Mouse (Mus musculus) liver (tissue): ENCODE measurements around the gene Gm34653.
"Not testable (repeated sequence)": the region's sequence is repeated elsewhere in the genome, so short reads cannot be mapped to it uniquely, and the experiment has no call there.

Experiments
- DNase-seq: peaks from one replicate; pipeline ENCODE4 v3.0.0-alpha.2; 2020; ENCODE audit warnings: mixed read lengths

Gm34653 gene

DNA sequence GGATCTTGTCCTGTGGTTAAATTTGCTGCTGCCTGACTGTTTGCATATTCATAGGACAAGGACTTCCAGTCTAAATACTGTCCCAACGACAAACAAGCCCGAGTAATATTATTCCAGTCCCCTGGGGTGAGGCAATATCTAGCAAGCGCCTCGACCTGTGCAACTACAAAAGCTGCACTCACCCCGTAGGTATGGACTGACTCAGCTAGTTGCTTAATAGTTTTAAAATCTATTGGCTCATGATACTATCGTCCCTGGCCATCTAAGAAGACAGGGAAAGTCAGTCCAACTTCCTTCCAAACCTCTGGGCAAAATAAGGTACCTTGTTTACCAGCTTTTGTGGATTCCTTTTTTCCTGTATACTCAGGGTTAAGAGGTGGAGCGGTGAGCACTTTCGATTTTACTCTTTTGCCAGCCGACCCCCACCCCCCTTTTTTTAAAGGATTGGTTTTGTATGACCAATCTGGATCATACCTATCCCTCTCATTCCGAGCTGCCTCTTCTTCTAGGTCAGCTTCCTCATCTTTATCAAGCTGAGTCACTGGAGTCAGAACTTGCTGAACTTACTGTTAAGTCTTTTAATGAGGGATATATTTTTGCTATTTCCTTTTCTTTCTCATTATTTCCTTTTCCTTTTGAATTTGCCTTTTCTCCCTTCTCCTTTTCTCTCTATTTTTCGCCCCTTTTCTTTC lies at the start of gene Gm34653:
Gene Gm34653, plus strand, starts transcription at position 242 of the 692 bp plus-strand sequence.
- not testable (repeated sequence) for DNase-seq

DNA sequence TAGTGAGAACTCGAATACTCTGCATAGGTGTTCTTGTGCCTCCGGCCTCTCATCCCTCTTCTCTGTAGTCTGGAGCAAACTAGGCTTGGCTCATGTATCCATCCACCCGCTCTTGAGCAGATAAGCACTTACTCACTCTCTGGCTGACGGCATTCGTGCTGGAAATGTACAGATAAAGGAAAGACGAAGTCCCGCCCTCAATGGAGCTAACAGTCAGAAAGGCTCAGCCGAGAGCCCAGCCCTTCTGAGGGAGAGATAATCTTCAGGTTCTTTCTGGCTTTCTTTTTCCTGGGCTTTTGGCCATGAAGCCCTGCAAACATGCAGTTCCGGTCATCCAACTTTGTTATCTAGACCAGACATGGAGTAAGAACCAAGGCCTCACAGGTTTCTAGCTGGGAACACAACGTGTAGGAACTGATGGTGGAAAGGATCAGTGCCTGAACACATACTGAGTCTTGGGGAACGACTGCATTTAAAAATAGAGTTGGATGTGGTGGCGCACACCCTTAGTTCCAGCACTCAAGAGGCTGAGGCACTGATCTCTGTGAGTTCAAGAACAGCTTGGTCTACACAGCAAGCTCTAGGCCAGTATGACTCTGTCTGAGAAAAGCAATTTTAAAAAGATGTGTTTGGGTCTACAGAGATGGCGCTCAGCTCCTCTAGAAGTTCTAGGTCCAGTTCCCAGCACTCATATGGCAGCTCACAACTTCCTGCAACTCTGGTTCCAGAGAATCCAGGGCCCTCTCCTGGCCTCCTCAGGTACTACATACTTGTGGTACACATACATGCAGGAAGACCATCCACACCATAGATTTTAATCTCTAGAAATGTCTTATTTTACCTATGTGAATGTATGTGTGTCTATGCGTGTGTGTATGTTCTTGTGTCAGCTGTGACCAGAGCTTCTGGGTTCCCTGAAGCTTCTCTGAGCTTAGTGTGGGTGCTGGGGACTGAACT lies 49.5 kb upstream of the Gm34653 start:
- DNase-seq = peak; percentile 90

DNA sequence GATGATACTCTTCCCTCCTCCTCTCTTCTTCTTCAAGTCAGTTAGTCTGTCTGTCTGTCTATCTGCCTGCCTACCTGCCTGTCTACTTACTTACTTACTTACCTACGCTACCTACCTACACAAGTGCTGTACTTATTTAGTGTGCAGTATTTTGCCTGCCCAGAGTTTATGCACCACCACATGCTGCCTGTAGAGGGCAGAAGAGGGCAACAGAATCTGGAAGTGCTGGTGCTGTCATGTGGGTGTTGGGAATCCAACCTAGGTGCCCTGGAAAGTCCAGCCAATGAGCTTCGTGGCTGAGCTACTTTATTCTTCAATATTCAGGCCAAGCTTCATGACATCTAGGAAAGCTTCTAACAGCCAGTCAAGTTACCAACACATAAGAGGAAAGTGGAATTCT lies 48.7 kb upstream of the Gm34653 start:
- peak; percentile 81 for DNase-seq

DNA sequence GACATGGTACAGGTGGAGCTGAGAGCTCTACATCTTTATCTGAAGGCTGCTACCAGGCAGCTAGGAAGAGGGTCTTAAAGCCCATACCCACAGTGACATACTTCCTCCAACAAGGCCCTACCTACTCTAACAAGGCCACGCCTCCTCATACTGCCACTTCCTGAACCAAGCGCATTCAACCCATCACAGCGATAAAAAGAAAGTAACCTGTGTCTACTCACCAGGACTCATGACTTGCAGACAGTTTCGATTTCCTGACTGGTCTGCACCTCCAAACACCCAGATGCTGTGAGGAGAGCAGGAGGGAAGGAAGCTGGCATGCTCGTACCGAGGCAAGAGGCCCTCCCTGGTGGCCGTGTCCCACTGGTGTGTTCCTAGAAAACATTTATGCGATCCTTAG lies 42.5 kb upstream of the Gm34653 start:
- no peak for DNase-seq

DNA sequence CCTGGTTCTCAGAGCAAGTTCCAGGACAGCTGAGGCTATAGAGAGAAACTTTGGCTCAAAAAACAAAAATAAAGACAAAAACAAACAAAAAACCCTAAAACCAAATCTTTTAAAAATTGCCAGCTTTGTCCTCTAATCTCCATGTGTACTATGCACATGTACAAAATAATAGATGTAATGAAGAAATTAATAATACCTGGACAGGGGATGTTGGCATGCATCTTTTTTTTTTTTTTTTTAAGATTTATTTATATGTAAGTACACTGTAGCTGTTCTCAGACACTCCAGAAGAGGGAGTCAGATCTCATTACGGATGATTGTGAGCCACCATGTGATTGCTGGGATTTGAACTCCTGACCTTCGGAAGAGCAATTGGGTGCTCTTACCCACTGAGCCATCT lies 40.3 kb upstream of the Gm34653 start:
- not testable (repeated sequence) for DNase-seq

DNA sequence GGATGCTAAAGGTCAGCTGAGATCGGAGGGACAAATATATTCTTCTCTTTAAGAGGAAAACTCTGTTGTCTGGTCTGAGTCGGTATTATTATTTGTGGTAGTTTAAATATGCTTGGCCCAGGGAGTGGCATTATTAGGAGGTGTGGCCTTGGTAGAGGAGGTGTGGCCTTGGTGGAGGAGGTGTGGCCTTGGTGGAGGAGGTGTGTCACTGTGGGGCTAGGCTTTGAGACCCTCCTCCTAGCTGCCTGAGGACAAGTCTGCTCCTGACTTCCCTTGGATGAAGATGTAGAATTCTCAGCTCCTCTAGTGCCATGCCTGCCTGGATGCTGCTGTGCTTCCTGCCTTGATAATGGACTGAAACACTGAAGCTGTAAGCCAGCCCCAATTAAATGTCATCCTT lies 38.3 kb upstream of the Gm34653 start:
- DNase-seq = no peak

DNA sequence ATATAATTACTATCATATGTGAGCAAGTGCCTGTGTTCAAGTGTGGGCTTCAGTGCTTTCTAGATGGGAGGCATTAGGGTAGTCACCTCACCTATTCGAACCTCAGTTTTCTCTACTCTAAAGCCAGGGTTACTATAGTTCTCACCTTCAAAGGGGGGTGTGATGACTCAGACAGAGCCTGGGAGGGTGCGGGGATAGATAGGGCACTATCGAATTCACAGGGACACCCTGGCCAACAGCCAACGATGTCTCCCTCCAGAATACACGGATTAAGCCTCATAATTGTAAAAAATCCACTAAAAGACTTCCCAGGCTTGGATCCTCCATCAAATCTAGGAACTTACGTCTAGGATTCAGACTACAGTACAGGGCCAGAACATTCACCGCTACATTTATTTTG lies 37.4 kb upstream of the Gm34653 start:
- no peak for DNase-seq

DNA sequence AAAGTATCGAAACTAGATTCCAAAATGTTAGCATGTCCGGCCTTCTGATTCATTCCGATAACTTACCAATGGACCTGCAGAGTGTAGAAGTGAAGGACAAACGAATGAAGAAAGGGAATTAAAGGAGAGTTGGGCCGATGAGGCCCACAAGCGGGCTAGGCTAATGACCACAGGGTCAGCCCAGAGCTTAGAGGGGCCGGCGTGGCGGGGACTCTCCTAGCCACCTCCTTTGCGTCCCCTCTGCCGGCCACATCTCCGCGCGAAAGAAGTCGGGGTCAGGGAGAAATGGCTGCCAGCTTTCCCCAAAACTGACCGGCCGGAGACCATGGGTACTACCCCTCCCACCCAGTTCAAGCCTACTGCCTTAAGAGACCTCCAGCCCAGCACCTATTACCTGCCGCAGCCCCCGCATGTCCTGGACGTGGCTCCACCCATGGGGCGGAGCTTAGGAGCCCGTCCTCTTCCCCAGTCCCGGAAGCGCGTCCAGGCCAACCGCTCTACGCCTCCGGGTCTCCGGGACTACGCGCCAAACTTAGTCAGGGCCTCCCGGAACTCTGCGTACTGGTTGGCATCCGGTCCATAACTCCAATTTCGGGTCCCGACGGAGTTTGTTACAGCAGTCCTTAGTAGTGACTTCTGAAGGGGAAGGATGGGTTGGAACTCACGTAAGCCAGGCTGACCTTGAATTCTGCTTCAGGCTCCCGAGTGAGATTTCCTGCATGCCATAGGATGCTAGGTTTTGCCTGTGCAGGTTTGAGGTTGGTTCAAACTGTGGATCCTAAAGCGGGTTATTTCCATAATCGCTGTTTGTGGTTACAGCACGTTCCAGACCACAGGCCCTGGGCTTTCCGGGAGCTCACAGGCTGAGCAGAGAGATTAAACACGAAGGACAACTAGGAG lies 33.2 kb upstream of the Gm34653 start, which contains the start of gene Rabepk:
Gene Rabepk, minus strand, starts transcription at position 556 of the 900 bp plus-strand sequence.
- peak; percentile 94 for DNase-seq

DNA sequence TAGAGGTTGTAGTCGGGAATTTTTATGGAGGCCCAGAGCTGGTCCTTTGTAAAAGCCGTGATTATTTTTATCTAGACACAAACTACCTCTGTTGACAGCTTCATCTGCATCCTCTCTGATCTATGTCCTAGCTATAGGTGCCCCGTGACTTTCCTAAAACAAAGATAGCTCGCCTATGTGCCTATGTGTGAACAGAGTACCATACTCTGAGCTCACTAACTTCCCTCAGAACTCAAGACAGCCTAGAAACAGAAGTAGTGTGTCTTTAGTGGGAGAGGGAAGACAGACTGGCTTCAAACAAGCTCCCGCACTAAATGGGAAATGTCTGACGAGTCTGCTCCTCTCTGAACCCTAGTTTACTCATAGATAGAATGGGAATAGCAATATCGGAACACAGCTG lies 32.4 kb upstream of the Gm34653 start:
- no peak for DNase-seq

DNA sequence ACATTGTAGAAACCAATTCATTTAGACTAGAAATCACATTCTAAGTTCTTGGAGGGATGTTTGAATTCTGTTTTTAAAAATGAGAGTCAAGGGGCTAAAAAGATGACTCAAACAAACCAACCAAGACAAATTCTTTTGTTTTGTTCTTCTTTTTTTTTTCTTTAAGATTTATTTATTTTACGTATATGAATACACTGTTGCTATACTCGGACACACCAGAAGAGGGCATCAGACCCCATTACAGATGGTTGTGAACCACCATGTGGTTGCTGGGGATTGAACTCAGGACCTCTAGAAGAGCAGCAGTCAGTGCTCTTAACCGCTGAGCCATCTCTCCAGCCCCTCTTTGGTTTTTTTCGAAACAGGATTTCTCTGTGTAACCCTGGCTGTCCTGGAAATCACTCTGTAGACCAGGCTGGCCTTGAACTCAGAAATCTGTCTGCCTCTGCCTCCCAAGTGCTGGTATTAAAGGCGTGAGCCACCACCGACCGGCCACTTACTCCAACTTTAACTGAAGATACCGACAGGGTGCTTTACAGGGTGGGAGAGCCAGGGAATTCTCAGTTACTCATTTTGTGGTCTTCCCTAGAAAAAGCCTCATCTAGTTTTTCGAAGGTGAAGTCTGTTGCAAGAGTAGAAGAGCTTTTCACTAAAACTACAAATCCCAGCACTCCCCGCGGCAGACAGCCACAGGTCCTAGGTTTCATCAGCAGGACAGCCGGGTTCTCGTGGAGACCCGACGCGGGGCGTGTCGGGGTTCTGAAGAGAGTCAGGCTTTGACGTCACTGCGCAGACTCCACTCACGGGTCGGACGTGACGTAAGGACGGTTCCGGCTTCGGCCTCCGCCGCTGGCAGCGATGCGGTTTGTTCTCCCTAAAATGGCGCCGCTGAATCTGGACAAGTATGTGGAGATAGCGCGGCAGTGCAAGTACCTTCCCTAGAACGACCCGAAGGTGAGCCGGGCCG lies 31.0 kb upstream of the Gm34653 start:
- peak; percentile 98 for DNase-seq

DNA sequence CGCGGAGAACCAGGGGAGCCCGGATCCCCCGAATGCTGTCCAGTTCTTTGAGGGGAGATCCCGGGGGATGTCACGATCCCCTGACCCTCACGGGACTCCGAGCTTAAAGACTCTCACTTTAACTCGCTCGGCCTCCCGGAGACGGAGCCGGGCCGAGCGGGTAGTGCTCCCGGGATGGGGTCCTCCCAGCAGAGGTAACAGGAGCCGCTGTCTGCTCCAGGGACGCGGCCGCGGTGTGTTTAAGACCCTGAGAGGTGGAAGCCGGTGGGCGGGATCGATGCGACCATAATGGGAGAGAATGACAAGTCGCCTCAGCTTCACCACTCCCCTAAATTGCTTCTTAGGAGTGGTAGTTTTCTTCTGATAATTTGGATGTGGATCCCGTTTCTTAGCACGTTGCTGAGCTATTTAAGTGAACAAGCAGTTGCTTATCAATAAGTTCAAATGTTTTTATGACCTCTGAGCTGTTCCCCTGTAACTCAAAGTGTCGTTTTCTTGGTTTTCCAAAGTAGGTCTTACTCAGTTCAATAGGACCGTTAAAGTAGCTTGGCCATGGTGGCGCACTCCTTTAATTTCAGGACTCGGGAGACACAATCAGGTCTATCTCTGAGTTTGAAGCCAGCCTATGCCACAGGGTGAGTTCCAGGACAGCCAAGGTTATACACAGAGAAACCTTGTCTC lies 30.1 kb upstream of the Gm34653 start:
- DNase-seq = peak; percentile 67

DNA sequence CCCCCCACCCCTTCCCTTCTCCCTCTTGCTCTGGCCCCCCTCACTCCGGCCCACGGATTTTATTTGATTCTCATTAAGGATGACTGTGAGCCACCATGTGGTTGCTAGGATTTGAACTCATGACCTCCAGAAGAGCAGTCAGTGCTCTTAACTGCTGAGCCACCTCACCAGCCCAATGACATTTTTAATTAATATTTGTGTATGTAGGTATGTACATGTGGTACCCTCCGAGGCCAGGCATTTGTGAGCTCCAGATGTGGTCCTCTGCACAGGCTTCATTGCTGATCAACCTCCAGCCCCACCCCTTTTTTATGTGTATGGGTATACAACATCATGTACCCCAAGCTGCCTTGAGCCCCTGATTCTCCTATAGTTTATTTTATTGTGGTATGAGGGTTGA lies 29.1 kb upstream of the Gm34653 start:
- DNase-seq = peak; percentile 17

DNA sequence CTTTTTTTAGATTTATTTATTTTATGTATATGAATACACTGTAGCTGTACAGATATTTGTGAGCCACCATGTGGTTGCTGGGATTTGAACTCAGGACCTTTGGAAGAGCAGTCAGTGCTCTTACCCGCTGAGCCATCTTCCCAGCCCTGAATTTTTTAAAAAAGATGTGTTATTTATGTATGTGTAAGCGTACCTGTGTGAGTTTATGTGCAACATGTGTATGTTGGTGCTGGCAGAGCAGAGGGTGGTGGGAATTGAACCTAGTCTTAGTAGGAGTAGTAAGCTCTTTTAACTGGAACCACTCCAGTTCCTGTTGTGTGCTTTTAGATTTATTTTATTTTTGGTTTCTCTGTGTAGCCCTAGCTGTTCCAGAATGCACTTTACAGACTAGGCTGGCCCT lies 28.6 kb upstream of the Gm34653 start:
- no peak for DNase-seq

DNA sequence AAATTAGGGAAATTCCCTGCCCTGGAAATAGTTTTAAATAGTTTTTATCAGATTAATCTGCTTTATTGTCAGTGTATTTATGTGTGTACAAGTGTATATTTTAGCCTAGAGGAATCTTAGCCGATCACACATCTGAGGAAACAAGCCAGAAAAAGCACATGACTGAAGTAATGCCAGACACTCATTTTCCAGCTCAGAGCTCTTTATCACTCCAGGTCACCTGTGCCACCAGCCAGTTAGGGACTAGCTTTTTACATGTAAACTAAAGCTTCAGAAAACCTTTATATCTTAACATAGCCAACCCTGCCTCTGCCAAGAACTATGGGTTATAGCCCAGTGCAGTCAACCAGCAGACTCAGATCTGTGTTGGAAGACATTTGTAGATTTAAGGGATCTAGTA lies 28.0 kb upstream of the Gm34653 start:
- DNase-seq = peak; percentile 63

DNA sequence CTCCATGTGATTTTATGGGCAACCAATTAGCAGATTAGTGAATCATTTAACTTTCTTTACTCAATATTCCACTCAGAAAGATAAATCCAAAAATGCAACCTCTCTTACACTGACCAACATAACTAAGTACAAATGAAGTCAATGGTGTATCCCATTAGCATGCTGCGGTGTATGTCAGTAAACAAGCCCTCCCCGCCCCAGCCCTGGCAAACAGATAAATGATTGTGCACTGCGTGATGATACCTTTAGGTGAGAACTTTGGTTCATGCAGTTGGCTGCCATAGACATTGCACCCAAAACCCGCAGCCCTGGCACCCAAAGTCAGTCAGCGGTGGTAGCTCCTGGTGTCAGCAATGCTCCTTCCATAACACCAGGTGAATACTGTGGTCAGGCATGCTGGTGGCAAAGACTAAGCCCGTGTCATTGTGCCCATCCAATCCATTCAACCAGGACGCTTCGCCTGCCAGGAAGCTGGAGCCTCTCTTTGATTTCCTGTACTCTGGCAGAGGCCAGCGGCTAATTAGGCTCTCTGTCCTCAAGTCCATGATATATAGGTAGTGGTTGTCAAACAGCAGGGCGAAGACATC lies 27.4 kb upstream of the Gm34653 start:
- DNase-seq = peak; percentile 75

DNA sequence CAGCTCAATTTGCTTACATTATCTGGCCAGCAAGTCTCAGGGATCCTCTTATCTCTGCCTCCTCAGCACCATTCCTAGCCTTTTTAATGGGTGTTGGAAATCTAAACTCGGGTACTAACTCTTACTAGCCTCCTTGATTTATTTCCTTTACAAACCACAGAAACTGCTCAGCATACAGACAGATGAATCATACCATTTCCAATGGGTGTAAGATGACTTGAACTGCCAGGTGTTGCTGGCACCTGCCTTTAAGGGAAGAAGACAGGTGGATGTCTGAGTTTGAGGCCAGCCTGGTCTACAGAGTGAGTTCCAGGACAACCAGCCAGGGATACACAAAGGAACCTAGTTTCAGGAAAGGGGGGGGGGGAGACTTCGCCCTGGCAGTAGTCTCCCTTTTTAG lies 24.8 kb upstream of the Gm34653 start:
- no peak for DNase-seq

DNA sequence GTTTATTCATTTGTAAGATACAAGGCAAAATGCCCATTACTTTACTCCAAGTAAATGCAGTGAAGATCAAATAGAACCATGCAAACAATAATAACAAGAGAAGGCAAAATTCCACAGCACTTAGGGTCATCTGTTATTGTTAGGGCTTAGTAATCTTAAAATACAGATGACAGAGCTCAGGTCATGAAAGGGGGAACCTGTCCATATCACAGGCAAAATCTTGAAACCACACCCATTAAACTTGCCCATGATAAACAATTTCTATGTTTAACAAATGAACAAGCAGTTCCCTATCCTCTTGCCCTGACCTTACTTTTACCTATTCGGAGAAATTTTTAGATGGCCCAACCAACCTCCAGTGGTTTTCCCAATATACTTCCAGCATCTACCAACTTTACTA lies 23.2 kb upstream of the Gm34653 start:
- no peak for DNase-seq

DNA sequence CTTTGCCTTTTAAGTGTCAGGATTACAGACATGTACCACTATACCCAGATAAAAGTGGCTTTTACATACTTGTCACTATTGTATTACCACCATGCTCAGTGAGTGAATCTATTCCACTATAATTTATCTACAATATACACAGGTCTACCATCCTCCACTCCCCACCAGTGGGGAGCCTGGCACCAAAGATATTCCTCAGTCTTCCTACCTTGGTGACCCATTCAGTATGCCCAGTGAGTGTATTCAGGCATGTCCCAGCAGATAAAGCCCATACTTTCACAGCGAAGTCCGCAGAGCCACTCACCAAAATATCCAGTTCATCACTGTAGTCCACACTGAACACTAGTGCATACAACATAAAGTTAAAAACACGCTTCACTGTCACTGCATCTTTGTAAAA lies 22.0 kb upstream of the Gm34653 start:
- DNase-seq = no peak

DNA sequence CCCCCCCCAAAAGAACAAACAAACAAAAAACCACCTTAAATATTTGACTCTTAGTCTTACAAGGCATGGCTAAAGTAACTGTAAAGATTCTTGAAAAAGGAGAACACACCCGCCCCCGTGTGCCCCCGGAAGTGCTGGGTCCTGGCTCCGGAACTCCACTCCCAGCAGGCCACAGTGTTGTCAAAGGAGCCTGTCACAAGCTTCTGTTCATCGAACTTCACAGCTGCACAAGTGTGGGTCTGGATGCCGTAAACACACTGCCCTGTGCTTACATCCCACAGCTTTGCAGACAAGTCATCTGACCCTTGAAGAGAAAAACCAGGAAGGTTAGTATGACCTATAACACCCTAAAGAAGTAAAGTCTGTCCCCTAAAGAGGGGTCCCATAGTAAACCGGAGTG lies 20.1 kb upstream of the Gm34653 start:
- no peak for DNase-seq

DNA sequence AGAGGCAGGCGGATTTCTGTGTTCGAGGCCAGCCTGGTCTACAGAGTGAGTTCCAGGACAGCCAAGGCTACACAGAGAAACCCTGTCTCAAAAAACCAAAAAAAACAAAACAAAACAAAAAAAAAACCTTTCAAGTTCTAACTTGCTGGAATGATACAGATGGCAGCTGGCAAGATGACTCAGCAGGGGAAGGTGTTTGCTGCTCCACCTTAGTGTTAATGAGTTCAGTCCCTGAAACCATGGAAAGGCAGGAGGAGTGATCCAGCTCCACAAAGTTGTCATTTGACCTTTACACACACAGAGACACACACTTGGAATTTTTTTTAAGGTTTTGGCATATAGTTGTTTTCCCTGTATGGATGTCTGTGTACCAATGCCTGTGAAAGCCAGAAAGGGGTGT lies 16.9 kb upstream of the Gm34653 start:
- DNase-seq = peak; percentile 42

DNA sequence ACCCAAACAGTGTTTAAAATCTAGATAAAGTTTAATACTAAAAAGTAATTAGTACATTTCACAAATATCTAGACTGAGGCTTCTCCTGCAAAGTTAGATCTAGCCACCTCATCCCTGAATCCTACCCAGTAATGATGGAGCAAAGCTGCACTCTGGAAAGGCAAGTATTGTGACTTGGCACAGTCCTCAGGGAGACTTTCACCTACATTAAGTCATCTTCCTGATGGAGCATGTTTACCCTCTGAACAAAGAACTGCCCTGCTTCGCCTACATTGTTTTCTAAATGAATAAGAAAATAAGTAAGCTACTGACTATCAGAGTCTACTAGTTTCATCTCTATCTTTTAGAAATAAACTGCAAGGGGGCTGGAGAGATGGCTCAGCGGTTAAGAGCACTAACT lies 14.3 kb upstream of the Gm34653 start:
- no peak for DNase-seq
